Mouse (Mus musculus) ES-Bruce4 (cell line): ENCODE results near the gene Ppp2r5c. TPM values are rescaled to one million over a fixed set of nuclear protein-coding genes. Genes with fewer than 3 reads are reported as not detected.

Experiments
- H3K27ac ChIP-seq: 2 replicates; pipeline ENCODE4 v1.5.1; 2012; ENCODE audit warnings: low read length, inconsistent platforms; ENCODE audit not compliant: insufficient read depth
- H3K27me3 ChIP-seq: 2 replicates; pipeline ENCODE4 v1.6.1; 2012; ENCODE audit warnings: mild to moderate bottlenecking, low read length, inconsistent platforms; ENCODE audit not compliant: control insufficient read depth, poor library complexity, insufficient read depth, severe bottlenecking
- H3K36me3 ChIP-seq: 2 replicates; pipeline ENCODE4 v1.6.1; 2012; ENCODE audit warnings: inconsistent platforms, mild to moderate bottlenecking, low read length, moderate library complexity; ENCODE audit not compliant: control insufficient read depth, poor library complexity, insufficient read depth, severe bottlenecking
- H3K4me1 ChIP-seq: one replicate; pipeline ENCODE4 v1.8.1; 2011; ENCODE audit warnings: low read length; ENCODE audit not compliant: control insufficient read depth, insufficient read depth
- H3K4me3 ChIP-seq: 2 replicates; pipeline ENCODE4 v1.5.1; 2011; ENCODE audit warnings: low read depth, mild to moderate bottlenecking, low read length
- H3K9ac ChIP-seq: 2 replicates; pipeline ENCODE4 v1.6.1; 2012; ENCODE audit warnings: low read depth, mild to moderate bottlenecking, inconsistent platforms; ENCODE audit not compliant: poor library complexity, severe bottlenecking
- H3K9me3 ChIP-seq: replicated peaks from 2 replicates; pipeline ENCODE4 v1.6.1; 2012; ENCODE audit warnings: mild to moderate bottlenecking, low read length, inconsistent platforms; ENCODE audit not compliant: control insufficient read depth, poor library complexity, insufficient read depth, severe bottlenecking
- CTCF ChIP-seq: IDR thresholded peaks from one replicate; pipeline ENCODE4 v1.8.1; 2011; ENCODE audit warnings: low read depth, low read length
- EP300 ChIP-seq: IDR thresholded peaks from 2 replicates; pipeline ENCODE4 v1.6.1; 2011; ENCODE audit warnings: low read depth, low read length; ENCODE audit not compliant: insufficient read depth
- POLR2A ChIP-seq: IDR thresholded peaks from one replicate; pipeline ENCODE4 v1.8.1; 2011; ENCODE audit warnings: low read length; ENCODE audit not compliant: insufficient read depth
- polyA plus RNA-seq: library from polyadenylated mRNA; stranded (reverse); fragments of >200 nt; gene quantifications from 2 replicates; pipeline ENCODE4 v1.2.4, GENCODE M21; 2011; ENCODE audit warnings: low read depth; ENCODE audit not compliant: missing spikeins, insufficient read depth, insufficient read length

The Ppp2r5c gene
- polyA plus RNA-seq, 1 experiment = 223 TPM

GRCm38 (mm10) chr12:110489946-110490701 lies 43.2 kb downstream of the Ppp2r5c start:
- H3K36me3 ChIP-seq = no peaks in the 10 kb centered on the region
- peak; percentile 69 for TF ChIP-seq CTCF
- no peak for TF ChIP-seq EP300
- TF ChIP-seq POLR2A = no peak
- no peaks in the 10 kb centered on the region for H3K27me3 ChIP-seq
- H3K4me3 ChIP-seq = peak overlapping the region; percentile 24
- no peak overlapping the region for H3K27ac ChIP-seq
- no peaks in the 10 kb centered on the region for H3K9me3 ChIP-seq
- H3K4me1 ChIP-seq = peaks cover 8% of the 10 kb centered on the region
- no peak overlapping the region for H3K9ac ChIP-seq

- TF ChIP-seq POLR2A = no peak
- no peak for TF ChIP-seq EP300
- no peak for TF ChIP-seq CTCF
- Histone ChIP-seq H3K9me3 (no peaks in the 10 kb centered on the region), H3K36me3 (no peaks in the 10 kb centered on the region), H3K4me1 (peaks cover 8% of the 10 kb centered on the region), H3K4me3 (no peak overlapping the region), H3K27ac (no peak overlapping the region), H3K27me3 (no peaks in the 10 kb centered on the region), H3K9ac (no peak overlapping the region)
Measured at GRCm38 (mm10) chr12:110492436-110492835, 45.5 kb downstream of the Ppp2r5c start.

DNA sequence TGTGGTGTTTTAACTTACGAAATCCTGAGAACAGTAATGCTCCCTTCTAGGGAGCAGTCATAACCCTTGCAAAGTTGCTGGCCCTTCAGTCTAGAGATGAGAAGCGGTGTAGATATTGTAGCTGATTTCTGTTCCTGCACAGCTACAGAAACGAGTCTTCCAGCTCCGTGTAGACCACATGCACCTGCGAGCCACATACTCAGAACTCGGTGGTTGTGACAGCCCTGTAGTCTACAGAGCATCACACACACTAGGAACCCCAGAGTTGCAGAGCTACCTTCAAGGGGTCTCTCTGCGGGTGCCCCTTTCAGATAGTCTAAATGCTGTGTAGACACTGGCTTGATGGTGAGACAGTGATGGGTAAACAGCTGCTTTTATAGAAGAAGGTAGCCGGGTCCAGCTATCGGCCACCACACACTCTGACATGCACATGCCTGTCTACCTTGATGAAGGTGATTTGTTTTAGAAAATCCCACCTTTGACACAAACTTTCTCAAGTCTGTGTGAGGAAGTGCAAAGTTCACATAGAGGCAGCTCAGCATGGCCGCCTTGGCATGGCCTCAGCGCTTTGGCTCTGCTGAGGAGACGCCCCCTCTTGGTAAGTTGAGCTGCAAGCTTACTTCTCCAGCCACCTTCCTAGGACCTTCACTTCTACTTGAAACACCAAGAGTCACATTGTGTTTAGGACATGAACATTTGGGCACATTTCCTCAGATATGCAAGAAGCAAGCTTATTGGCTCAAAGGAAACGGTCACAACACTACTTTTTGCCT lies 46.9 kb downstream of the Ppp2r5c start:
- TF ChIP-seq CTCF (peak; percentile 32), POLR2A (no peak)
- peaks cover 4% of the 10 kb centered on the region for H3K4me1 ChIP-seq
- no peak overlapping the region for H3K9ac ChIP-seq
- no peaks in the 10 kb centered on the region for H3K36me3 ChIP-seq
- H3K27me3 ChIP-seq = no peaks in the 10 kb centered on the region
- no peak overlapping the region for H3K4me3 ChIP-seq
- no peak overlapping the region for H3K27ac ChIP-seq
- H3K9me3 ChIP-seq = no peaks in the 10 kb centered on the region

DNA sequence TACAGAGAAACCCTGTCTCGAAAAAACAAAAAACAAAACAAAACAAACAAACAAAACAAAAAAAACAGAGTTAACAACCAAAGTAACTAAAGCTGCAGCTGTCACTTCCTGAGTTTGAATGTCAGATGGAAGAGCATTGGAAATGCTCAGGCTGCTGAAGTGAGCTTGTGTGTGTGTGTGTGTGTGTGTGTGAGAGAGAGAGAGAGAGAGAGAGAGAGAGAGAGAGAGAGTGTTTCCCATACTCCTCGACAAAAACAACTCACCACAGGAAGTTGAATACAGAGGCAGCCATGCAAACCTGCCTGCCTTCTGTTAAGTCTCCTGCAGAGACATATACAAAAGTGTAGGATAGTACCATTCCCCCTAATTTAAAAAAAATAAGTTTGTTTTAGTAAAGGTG lies 47.9 kb downstream of the Ppp2r5c start:
- no peaks in the 10 kb centered on the region for H3K9me3 ChIP-seq
- TF ChIP-seq EP300 (no peak), CTCF (no peak), POLR2A (no peak)
- no peak overlapping the region for H3K9ac ChIP-seq
- H3K27me3 ChIP-seq = no peaks in the 10 kb centered on the region
- no peaks in the 10 kb centered on the region for H3K36me3 ChIP-seq
- H3K4me1 ChIP-seq = peaks cover 6% of the 10 kb centered on the region
- no peak overlapping the region for H3K27ac ChIP-seq
- no peak overlapping the region for H3K4me3 ChIP-seq

- Histone ChIP-seq H3K27me3 (no peaks in the 10 kb centered on the region), H3K27ac (no peak overlapping the region), H3K9me3 (no peaks in the 10 kb centered on the region), H3K4me3 (no peak overlapping the region), H3K36me3 (no peaks in the 10 kb centered on the region), H3K4me1 (peaks cover 9% of the 10 kb centered on the region), H3K9ac (no peak overlapping the region)
- TF ChIP-seq POLR2A (no peak), CTCF (no peak), EP300 (no peak)
Measured at GRCm38 (mm10) chr12:110495260-110495659, 48.3 kb downstream of the Ppp2r5c start.

GRCm38 (mm10) chr12:110496016-110496415 lies 49.1 kb downstream of the Ppp2r5c start:
- Histone ChIP-seq H3K9ac (no peak overlapping the region), H3K4me1 (peaks cover 11% of the 10 kb centered on the region), H3K36me3 (no peaks in the 10 kb centered on the region), H3K4me3 (no peak overlapping the region), H3K27me3 (no peaks in the 10 kb centered on the region), H3K27ac (no peak overlapping the region), H3K9me3 (no peaks in the 10 kb centered on the region)
- TF ChIP-seq POLR2A (no peak), EP300 (no peak), CTCF (no peak)
